Mouse (Mus musculus): ENCODE measurements around the gene Creld1. TPM values are rescaled to one million over a fixed set of nuclear protein-coding genes. Genes with fewer than 3 reads are reported as not detected.

Creld1 gene
- polyA plus RNA-seq, 1 experiment from 2014 or later = 37.2 TPM

GRCm38 (mm10) chr6:113508272-113508946 lies 25.3 kb downstream of the Creld1 start:
- Histone ChIP-seq H3K4me2 (ENCODE audit: low read length) (no peak overlapping the region), H3K27me3 (replicated peaks; ENCODE audit: control insufficient read depth, insufficient read depth, low read length) (no peaks in the 10 kb centered on the region), H3K9me3 (replicated peaks; ENCODE audit: control insufficient read depth, low read length) (no peaks in the 10 kb centered on the region), H3K9ac (ENCODE audit: low read length) (no peak overlapping the region), H3K4me3 (ENCODE audit: low read depth, low read length) (no peak overlapping the region), H3K36me3 (ENCODE audit: control insufficient read depth, insufficient read depth, low read length) (peaks cover 1% of the 10 kb centered on the region; the same call in 1 of the 2 replicates), H3K4me1 (ENCODE audit: control insufficient read depth, insufficient read depth, low read length) (no peaks in the 10 kb centered on the region), H3K27ac (ENCODE audit: low read depth, low read length) (no peak overlapping the region)
- DNase-seq (ENCODE audit: low spot score) (no peak), ATAC-seq (no peak)
- 63% methylated on average over 7 of the region's 7 CpGs for WGBS

GRCm38 (mm10) chr6:113508947-113509280 lies 25.8 kb downstream of the Creld1 start:
- H3K27me3 ChIP-seq (replicated peaks; ENCODE audit: control insufficient read depth, insufficient read depth, low read length) = no peaks in the 10 kb centered on the region
- no peaks in the 10 kb centered on the region for H3K4me1 ChIP-seq (ENCODE audit: control insufficient read depth, insufficient read depth, low read length)
- no peak overlapping the region for H3K27ac ChIP-seq (ENCODE audit: low read depth, low read length)
- H3K9ac ChIP-seq (ENCODE audit: low read length) = no peak overlapping the region
- DNase-seq (ENCODE audit: low spot score) (no peak), ATAC-seq (no peak)
- H3K36me3 ChIP-seq (ENCODE audit: control insufficient read depth, insufficient read depth, low read length) = peaks cover 6% of the 10 kb centered on the region
- H3K4me2 ChIP-seq (ENCODE audit: low read length) = no peak overlapping the region
- WGBS = 47% methylated on average over 5 of the region's 5 CpGs
- H3K9me3 ChIP-seq (replicated peaks; ENCODE audit: control insufficient read depth, low read length) = no peaks in the 10 kb centered on the region
- no peak overlapping the region for H3K4me3 ChIP-seq (ENCODE audit: low read depth, low read length)

- Histone ChIP-seq H3K27ac (ENCODE audit: low read depth, low read length) (no peak overlapping the region), H3K9ac (ENCODE audit: low read length) (no peak overlapping the region), H3K36me3 (ENCODE audit: control insufficient read depth, insufficient read depth, low read length) (peaks cover 55% of the 10 kb centered on the region), H3K9me3 (replicated peaks; ENCODE audit: control insufficient read depth, low read length) (no peaks in the 10 kb centered on the region), H3K4me3 (ENCODE audit: low read depth, low read length) (no peak overlapping the region), H3K4me2 (ENCODE audit: low read length) (no peak overlapping the region), H3K4me1 (ENCODE audit: control insufficient read depth, insufficient read depth, low read length) (no peaks in the 10 kb centered on the region), H3K27me3 (replicated peaks; ENCODE audit: control insufficient read depth, insufficient read depth, low read length) (no peaks in the 10 kb centered on the region)
- ATAC-seq (no peak), DNase-seq (ENCODE audit: low spot score) (no peak)
- 96% methylated on average over 6 of the region's 6 CpGs for WGBS
These were observed 30.8 kb downstream of the Creld1 start for GRCm38 (mm10) chr6:113513944-113514343.

GRCm38 (mm10) chr6:113514600-113514999 lies 31.5 kb downstream of the Creld1 start:
- Histone ChIP-seq H3K36me3 (ENCODE audit: control insufficient read depth, insufficient read depth, low read length) (peaks cover 62% of the 10 kb centered on the region), H3K27me3 (replicated peaks; ENCODE audit: control insufficient read depth, insufficient read depth, low read length) (no peaks in the 10 kb centered on the region), H3K9ac (ENCODE audit: low read length) (no peak overlapping the region), H3K4me3 (ENCODE audit: low read depth, low read length) (no peak overlapping the region), H3K27ac (ENCODE audit: low read depth, low read length) (no peak overlapping the region), H3K4me1 (ENCODE audit: control insufficient read depth, insufficient read depth, low read length) (no peaks in the 10 kb centered on the region), H3K4me2 (ENCODE audit: low read length) (no peak overlapping the region), H3K9me3 (replicated peaks; ENCODE audit: control insufficient read depth, low read length) (no peaks in the 10 kb centered on the region)
- ATAC-seq (no peak), DNase-seq (ENCODE audit: low spot score) (no peak)
- 91% methylated on average over 3 of the region's 3 CpGs for WGBS

GRCm38 (mm10) chr6:113517434-113518080 lies 34.5 kb downstream of the Creld1 start:
- H3K4me1 ChIP-seq (ENCODE audit: control insufficient read depth, insufficient read depth, low read length) = no peaks in the 10 kb centered on the region
- 94% methylated on average over 8 of the region's 8 CpGs for WGBS
- no peak overlapping the region for H3K4me3 ChIP-seq (ENCODE audit: low read depth, low read length)
- no peak overlapping the region for H3K9ac ChIP-seq (ENCODE audit: low read length)
- ATAC-seq (no peak), DNase-seq (ENCODE audit: low spot score) (no peak)
- peaks cover 92% of the 10 kb centered on the region for H3K36me3 ChIP-seq (ENCODE audit: control insufficient read depth, insufficient read depth, low read length)
- no peak overlapping the region for H3K4me2 ChIP-seq (ENCODE audit: low read length)
- H3K9me3 ChIP-seq (replicated peaks; ENCODE audit: control insufficient read depth, low read length) = no peaks in the 10 kb centered on the region
- no peak overlapping the region for H3K27ac ChIP-seq (ENCODE audit: low read depth, low read length)
- no peaks in the 10 kb centered on the region for H3K27me3 ChIP-seq (replicated peaks; ENCODE audit: control insufficient read depth, insufficient read depth, low read length)

- H3K4me2 ChIP-seq (ENCODE audit: low read length) = no peak overlapping the region
These were observed 39.2 kb downstream of the Creld1 start for GRCm38 (mm10) chr6:113522310-113522709.

GRCm38 (mm10) chr6:113523420-113523819 lies 40.3 kb downstream of the Creld1 start:
- no peak for DNase-seq (ENCODE audit: low spot score)
- H3K9ac ChIP-seq (ENCODE audit: low read length) = no peak overlapping the region
- ATAC-seq = no peak
- no peak overlapping the region for H3K4me2 ChIP-seq (ENCODE audit: low read length)
- H3K27me3 ChIP-seq (replicated peaks; ENCODE audit: control insufficient read depth, insufficient read depth, low read length) = no peaks in the 10 kb centered on the region
- no peaks in the 10 kb centered on the region for H3K9me3 ChIP-seq (replicated peaks; ENCODE audit: control insufficient read depth, low read length)
- 94% methylated on average over 8 of the region's 8 CpGs for WGBS
- H3K4me1 ChIP-seq (ENCODE audit: control insufficient read depth, insufficient read depth, low read length) = no peaks in the 10 kb centered on the region
- peaks cover 66% of the 10 kb centered on the region for H3K36me3 ChIP-seq (ENCODE audit: control insufficient read depth, insufficient read depth, low read length)
- H3K27ac ChIP-seq (ENCODE audit: low read depth, low read length) = no peak overlapping the region
- H3K4me3 ChIP-seq (ENCODE audit: low read depth, low read length) = no peak overlapping the region

More at GRCm38 (mm10) chr6:113522310-113522709, 39.2 kb downstream of the Creld1 start:
- Histone ChIP-seq H3K4me1 (ENCODE audit: control insufficient read depth, insufficient read depth, low read length) (no peaks in the 10 kb centered on the region), H3K9ac (ENCODE audit: low read length) (no peak overlapping the region), H3K4me3 (ENCODE audit: low read depth, low read length) (no peak overlapping the region), H3K36me3 (ENCODE audit: control insufficient read depth, insufficient read depth, low read length) (peaks cover 72% of the 10 kb centered on the region), H3K27me3 (replicated peaks; ENCODE audit: control insufficient read depth, insufficient read depth, low read length) (no peaks in the 10 kb centered on the region), H3K27ac (ENCODE audit: low read depth, low read length) (no peak overlapping the region), H3K9me3 (replicated peaks; ENCODE audit: control insufficient read depth, low read length) (no peaks in the 10 kb centered on the region)
- 91% methylated on average over 1 of the region's 1 CpGs for WGBS
- ATAC-seq (no peak), DNase-seq (ENCODE audit: low spot score) (no peak)

- Histone ChIP-seq H3K27me3 (replicated peaks; ENCODE audit: control insufficient read depth, insufficient read depth, low read length) (no peaks in the 10 kb centered on the region), H3K27ac (ENCODE audit: low read depth, low read length) (peak within 1 kb of the TSS; percentile 68; the same call in 1 of the 2 replicates)
These were observed 48.1 kb downstream of the Creld1 start, which contains the start of the genes Emc3 and Fancd2 for GRCm38 (mm10) chr6:113530932-113531839. TSS of gene Emc3 (minus strand) at chr6:113531652. TSS of gene Fancd2 (plus strand) at chr6:113531682.

More at GRCm38 (mm10) chr6:113530932-113531839, 48.1 kb downstream of the Creld1 start, which contains the start of the genes Emc3 and Fancd2:
- Histone ChIP-seq H3K9ac (ENCODE audit: low read length) (peak within 1 kb of the TSS; percentile 88), H3K9me3 (replicated peaks; ENCODE audit: control insufficient read depth, low read length) (no peaks in the 10 kb centered on the region), H3K4me3 (ENCODE audit: low read depth, low read length) (peak within 1 kb of the TSS; percentile 77), H3K4me1 (ENCODE audit: control insufficient read depth, insufficient read depth, low read length) (peaks cover 7% of the 10 kb centered on the region), H3K36me3 (ENCODE audit: control insufficient read depth, insufficient read depth, low read length) (peaks cover 9% of the 10 kb centered on the region; the same call in 1 of the 2 replicates), H3K4me2 (ENCODE audit: low read length) (peak within 1 kb of the TSS; percentile 83)
- WGBS = under 1% methylated on average over 47 of the region's 47 CpGs
- ATAC-seq (peak; percentile 98), DNase-seq (ENCODE audit: low spot score) (peak; percentile 91)

Data from forebrain, embryonic 14.5 days (tissue).